Mouse (Mus musculus) embryo, embryonic 10.5 days (tissue): ENCODE data around the gene Fam234a.
"Not testable (repeated sequence)": the region's sequence is repeated elsewhere in the genome, so short reads cannot be mapped to it uniquely, and the experiment has no call there.

Source experiments
- DNase-seq: peaks from one replicate; pipeline ENCODE4 v3.0.0-alpha.2; 2015; ENCODE audit warnings: low spot score

The Fam234a gene

GRCm38 (mm10) chr17:26175248-26175647 is 68.8 kb downstream of the Fam234a start:
- not testable (repeated sequence) for DNase-seq

- DNase-seq: no peak
Observed at GRCm38 (mm10) chr17:26168039-26168438, 76.0 kb downstream of the Fam234a start.

- no peak for DNase-seq
Observed at GRCm38 (mm10) chr17:26162736-26163135, 81.3 kb downstream of the Fam234a start.
